Mouse (Mus musculus) spleen, postnatal 4 days (tissue): Measurements from ENCODE around the gene 1110051M20Rik.

ENCODE experiments used
- DNase-seq, 2 experiments: peaks; one replicate each; pipeline ENCODE4 v3.0.0; 2022; ENCODE audit warnings: low spot score in 2 of 2

The 1110051M20Rik gene

GRCm38 (mm10) chr2:91421641-91422040 lies 22.9 kb downstream of the 1110051M20Rik start:
- DNase-seq = no peak

GRCm38 (mm10) chr2:91413811-91414210 lies 30.7 kb downstream of the 1110051M20Rik start:
- DNase-seq = no peak

- DNase-seq = peak in 1 of 2 experiments; percentile 24
These were observed 32.1 kb downstream of the 1110051M20Rik start for GRCm38 (mm10) chr2:91412361-91412760.

- DNase-seq = no peak
These were observed 33.0 kb downstream of the 1110051M20Rik start for GRCm38 (mm10) chr2:91411473-91411872.

- DNase-seq = no peak
These were observed 36.5 kb downstream of the 1110051M20Rik start for GRCm38 (mm10) chr2:91408031-91408430.

GRCm38 (mm10) chr2:91405071-91405470 lies 39.4 kb downstream of the 1110051M20Rik start:
- DNase-seq = no peak

- DNase-seq = no peak
These were observed 44.8 kb downstream of the 1110051M20Rik start for GRCm38 (mm10) chr2:91399727-91400126.

GRCm38 (mm10) chr2:91399168-91399567 lies 45.3 kb downstream of the 1110051M20Rik start:
- no peak for DNase-seq

GRCm38 (mm10) chr2:91394078-91394477 lies 50.4 kb downstream of the 1110051M20Rik start:
- no peak for DNase-seq

GRCm38 (mm10) chr2:91388738-91389137 lies 55.8 kb downstream of the 1110051M20Rik start:
- no peak for DNase-seq

GRCm38 (mm10) chr2:91388281-91388680 lies 56.2 kb downstream of the 1110051M20Rik start:
- no peak for DNase-seq

- peak in 1 of 2 experiments; percentile 29 for DNase-seq
These were observed 57.1 kb downstream of the 1110051M20Rik start for GRCm38 (mm10) chr2:91387287-91387958.

- DNase-seq = peak in 1 of 2 experiments; percentile 38
These were observed 57.8 kb downstream of the 1110051M20Rik start for GRCm38 (mm10) chr2:91386547-91387286.

- no peak for DNase-seq
These were observed 61.2 kb downstream of the 1110051M20Rik start for GRCm38 (mm10) chr2:91383294-91383693.

- DNase-seq = no peak
These were observed 67.5 kb downstream of the 1110051M20Rik start for GRCm38 (mm10) chr2:91377038-91377437.

- DNase-seq = no peak
These were observed 74.2 kb downstream of the 1110051M20Rik start for GRCm38 (mm10) chr2:91370314-91370713.

- DNase-seq = no peak
These were observed 81.2 kb downstream of the 1110051M20Rik start for GRCm38 (mm10) chr2:91363272-91363671.

GRCm38 (mm10) chr2:91361068-91361528 lies 83.4 kb downstream of the 1110051M20Rik start:
- no peak for DNase-seq

- DNase-seq = no peak
These were observed 88.7 kb downstream of the 1110051M20Rik start for GRCm38 (mm10) chr2:91355767-91356166.

- peak; percentile 74 to 77 for DNase-seq
These were observed 89.6 kb downstream of the 1110051M20Rik start for GRCm38 (mm10) chr2:91354727-91355403.

- DNase-seq = no peak
These were observed 90.7 kb downstream of the 1110051M20Rik start for GRCm38 (mm10) chr2:91353854-91354253.

GRCm38 (mm10) chr2:91351841-91352240 lies 92.7 kb downstream of the 1110051M20Rik start:
- DNase-seq = no peak
